In genomic region chr11:53800036-53800435, GRCm38 (mm10) we compare ENCODE assay signal across 24 mouse cellular contexts. TPM values are rescaled to one million over a fixed set of nuclear protein-coding genes. Genes with fewer than 3 reads are reported as not detected.
DNase-seq lines count a peak whose midpoint lies in the region; ATAC-seq and TF ChIP-seq lines count a peak whose summit lies in the region.
"Had no signal": no experiment of that assay in that cellular context is flagged by ENCODE, and none has a peak within 500 bp of the region (broad histone marks: within the 10 kb centered on the region; RNA-seq: fewer than 3 reads in every experiment).

No protein-coding gene starts in this region.

- H3K4me2 ChIP-seq in CH12.LX (ENCODE audit: insufficient read depth, low read depth, poor library complexity, severe bottlenecking): peak overlapping the region; percentile 14
- H3K4me2 ChIP-seq: embryonic facial prominence, embryonic 13.5 days; forebrain, embryonic 12.5 days; heart, embryonic 11.5 days; heart, embryonic 15.5 days; hindbrain, embryonic 14.5 days; intestine, embryonic 15.5 days had no signal

- H3K36me3 ChIP-seq in CH12.LX (replicated peaks in 1 of 2; ENCODE audit: control insufficient read depth in 1 of 2, insufficient read depth in 1 of 2, low read length in 1 of 2): no peaks in the 10 kb centered on the region
- no peaks in the 10 kb centered on the region for H3K36me3 ChIP-seq in ES-E14 (ENCODE audit: control insufficient read depth, insufficient read depth, low read length, poor library complexity, severe bottlenecking)
- H3K36me3 ChIP-seq in small intestine, adult 2 months (ENCODE audit: control insufficient read depth, insufficient read depth, low read length): no peaks in the 10 kb centered on the region
- H3K36me3 ChIP-seq: embryonic facial prominence, embryonic 13.5 days; forebrain, embryonic 12.5 days; heart, embryonic 15.5 days; intestine, embryonic 15.5 days had no signal

- DNase-seq in A20 (ENCODE audit: low read depth, low spot score): peak; percentile 44
- DNase-seq in CH12.LX (ENCODE audit: extremely low read depth): no peak
- DNase-seq in ES-E14 (ENCODE audit: low read depth, low spot score): peak; percentile 61
- DNase-seq in adipocyte (ENCODE audit: low spot score): no peak
- DNase-seq: adrenal gland, postnatal 14 days; B cell, adult 2 months; cerebellum, adult 11-12 months; cerebellum, adult 9-10 months; cerebellum, postnatal 25 days; forebrain, postnatal 0 days; gastrocnemius, postnatal 36 days; heart, adult 11 months; heart, postnatal 14 days; kidney, adult 18-20 months had no signal

- TF ChIP-seq CTCF in CH12.LX (conservative IDR thresholded peaks at IDR 0.05 in 1 of 2, IDR thresholded peaks at IDR 0.05 in 1 of 2; ENCODE audit: low read depth in 2 of 2, low read length in 2 of 2): no peak
- TF ChIP-seq CTCF in small intestine, adult 2 months (IDR thresholded peaks at IDR 0.05; ENCODE audit: extremely low read depth, insufficient read length, insufficient replicate concordance, low read depth, low read length): no peak

- in situ Hi-C loops in CH12.LX (cut with MboI; ENCODE audit: low pct_ligation_motif_present, low pct_unique_long_range_greater_than_20kb, low sequenced_read_pairs) (no loop called here), ES-E14 (cut with MboI; ENCODE audit: low sequenced_read_pairs in 2 of 2, unreplicated experiment in 2 of 2) (no loop called here)

- H3K4me1 ChIP-seq in CH12.LX (ENCODE audit: control insufficient read depth in 1 of 2, insufficient read depth in 2 of 2) (peaks cover 50 to 78% of the 10 kb centered on the region in 2 experiments), ES-E14 (ENCODE audit: control insufficient read depth in 2 of 2, insufficient read depth in 2 of 2, low read length in 2 of 2, poor library complexity in 1 of 2) (peaks cover 23 to 64% of the 10 kb centered on the region in 2 experiments)
- H3K4me1 ChIP-seq in small intestine, adult 2 months (ENCODE audit: control insufficient read depth, insufficient read depth, insufficient read length, low read length): peaks cover 71% of the 10 kb centered on the region

- H3K79me2 ChIP-seq in CH12.LX (replicated peaks; ENCODE audit: control insufficient read depth, extremely low read depth, insufficient read depth, poor library complexity, severe bottlenecking): no peaks in the 10 kb centered on the region

- no peaks in the 10 kb centered on the region for H3K27me3 ChIP-seq in CH12.LX (replicated peaks)
- no peaks in the 10 kb centered on the region for H3K27me3 ChIP-seq in small intestine, adult 2 months (ENCODE audit: control insufficient read depth, insufficient read depth, low read length)
- H3K27me3 ChIP-seq: embryonic facial prominence, embryonic 13.5 days; forebrain, embryonic 12.5 days; heart, embryonic 15.5 days; intestine, embryonic 15.5 days had no signal

- no peak for TF ChIP-seq RAD21 in CH12.LX (IDR thresholded peaks at IDR 0.05; ENCODE audit: low read depth, low read length)

- WGBS in small intestine, adult 2 months: 15% methylated on average over 4 of the region's 4 CpGs

- dilution Hi-C loops in CH12.LX (cut with MboI; ENCODE audit: extremely low pct_ligation_motif_present, extremely low pct_unique_long_range_greater_than_20kb, low sequenced_read_pairs): no loop called here

- H3K27ac ChIP-seq in CH12.LX (ENCODE audit: insufficient read depth, low read depth) (no peak overlapping the region), ES-E14 (ENCODE audit: insufficient read depth, low read depth, low read length, poor library complexity, severe bottlenecking) (peak overlapping the region; percentile 87)
- peak overlapping the region; percentile 45; the same call in 1 of the 2 replicates for H3K27ac ChIP-seq in small intestine, adult 2 months (ENCODE audit: insufficient read depth, low read depth, low read length)
- H3K27ac ChIP-seq: embryonic facial prominence, embryonic 13.5 days; forebrain, embryonic 12.5 days; heart, embryonic 15.5 days; hindbrain, embryonic 14.5 days; intestine, embryonic 15.5 days had no signal

- TF ChIP-seq POLR2A in CH12.LX (IDR thresholded peaks at IDR 0.05; ENCODE audit: low read depth, low read length): no peak
- no peak for TF ChIP-seq POLR2A in small intestine, adult 2 months (IDR thresholded peaks at IDR 0.05; ENCODE audit: low read depth, low read length)

- H3K9ac ChIP-seq in CH12.LX (ENCODE audit: insufficient read depth, low read depth): no peak overlapping the region
- H3K9ac ChIP-seq in ES-E14 (ENCODE audit: insufficient read depth, low read depth, low read length, poor library complexity, severe bottlenecking): no peak overlapping the region
- H3K9ac ChIP-seq: embryonic facial prominence, embryonic 13.5 days; forebrain, embryonic 12.5 days; forebrain, postnatal 0 days; heart, embryonic 15.5 days; hindbrain, embryonic 14.5 days; intestine, embryonic 15.5 days had no signal

- no peak for TF ChIP-seq EP300 in CH12.LX (IDR thresholded peaks at IDR 0.05; ENCODE audit: low read length)

- ATAC-seq in megakaryocyte-erythroid progenitor cell, adult 5-6 weeks (replicated peaks; ENCODE audit: low FRiP score, low TSS enrichment, poor library complexity, severe bottlenecking): no peak
- ATAC-seq: CD4-positive, CD25-positive, alpha-beta regulatory T cell, adult 4 months; forebrain, postnatal 0 days; intestine, embryonic 15.5 days had no signal

- H3K4me3 ChIP-seq in CH12.LX (replicated peaks in 1 of 3; ENCODE audit: low read depth in 2 of 3, low read length in 2 of 3, poor library complexity in 1 of 3): no peak overlapping the region
- no peak overlapping the region for H3K4me3 ChIP-seq in ES-E14 (ENCODE audit: insufficient read depth in 1 of 2, low read depth in 1 of 2, low read length in 2 of 2, poor library complexity in 1 of 2, severe bottlenecking in 1 of 2)
- no peak overlapping the region for H3K4me3 ChIP-seq in small intestine, adult 2 months (ENCODE audit: low read depth, low read length)
- H3K4me3 ChIP-seq: embryonic facial prominence, embryonic 13.5 days; forebrain, embryonic 12.5 days; heart, embryonic 15.5 days; intestine, embryonic 15.5 days had no signal

- H3K9me3 ChIP-seq in CH12.LX (replicated peaks; ENCODE audit: low read length): no peaks in the 10 kb centered on the region
- H3K9me3 ChIP-seq in ES-E14 (ENCODE audit: control insufficient read depth, insufficient read depth, low read depth, low read length): no peaks in the 10 kb centered on the region
- H3K9me3 ChIP-seq: embryonic facial prominence, embryonic 13.5 days; forebrain, embryonic 12.5 days; heart, embryonic 15.5 days; intestine, embryonic 15.5 days had no signal

TF ChIP-seq in CH12.LX, 34 proteins besides CTCF, POLR2A, EP300 and RAD21 (continues in another document):
- TF ChIP-seq E2F4 (IDR thresholded peaks at IDR 0.05; ENCODE audit: insufficient replicate concordance, low read depth, low read length) (no peak), GABPA (IDR thresholded peaks at IDR 0.05; ENCODE audit: insufficient replicate concordance, low read depth, low read length) (no peak), HCFC1 (IDR thresholded peaks at IDR 0.05; ENCODE audit: low read depth, low read length) (no peak), KAT2A (IDR thresholded peaks at IDR 0.05; ENCODE audit: insufficient replicate concordance, low read length) (no peak), POLR2AphosphoS2 (IDR thresholded peaks at IDR 0.05; ENCODE audit: low read depth, low read length) (no peak), PAX5 (IDR thresholded peaks at IDR 0.05; ENCODE audit: low read length) (no peak), CHD1 (IDR thresholded peaks at IDR 0.05; ENCODE audit: low read depth, low read length) (0 out of 2 replicates have a peak, but pooled peaks have one; percentile 30), MYC (IDR thresholded peaks at IDR 0.05; ENCODE audit: low read depth, low read length) (no peak)

TF ChIP-seq in ES-E14, 5 proteins besides CTCF, POLR2A, EP300 and RAD21:
- TF ChIP-seq ZC3H11A (IDR thresholded peaks at IDR 0.05; ENCODE audit: borderline replicate concordance, low read depth, low read length) (no peak), CHD2 (IDR thresholded peaks at IDR 0.05; ENCODE audit: low read depth, low read length) (no peak), MAFK (IDR thresholded peaks at IDR 0.05; ENCODE audit: insufficient read depth, low read depth, low read length) (no peak), HCFC1 (IDR thresholded peaks at IDR 0.05; ENCODE audit: borderline replicate concordance, insufficient read depth, low read length) (no peak), ZNF384 (IDR thresholded peaks at IDR 0.05; ENCODE audit: low read depth, low read length) (no peak)

RNA-seq across cellular contexts. Expression of gene Gm17334, which starts 27.0 kb away (rescaled TPM):
- total RNA-seq in CH12.LX (2012; rRNA removed): 0.71 and 0.72 TPM in 2 replicates
- not detected in 2 replicates for total RNA-seq in CH12.LX (2014; rRNA removed)
- polyA plus RNA-seq in CH12.LX (2012; ENCODE audit: insufficient read length, low read depth): 0.47 and 0.57 TPM in 2 replicates
- 0.22 and 0.53 TPM in 2 replicates for total RNA-seq in ES-E14 (2012; rRNA removed)
- polyA plus RNA-seq in small intestine, adult 2 months (2012; rRNA removed): 0.25 and 1.6 TPM in 2 replicates
- not detected in 2 replicates for total RNA-seq in megakaryocyte-erythroid progenitor cell, adult 5-6 weeks (2014; fragmentation: Nextera tagmentation)
- total RNA-seq in megakaryocyte-erythroid progenitor cell, adult 5-6 weeks (2017): 0.89 TPM in 1 of 2 replicates, not detected in the other
- total RNA-seq: heart, postnatal 14 days; MEL had no signal
- polyA plus RNA-seq: embryonic facial prominence, embryonic 13.5 days; forebrain, embryonic 12.5 days; forebrain, postnatal 0 days; heart, embryonic 15.5 days; hindbrain, embryonic 14.5 days had no signal

RNA-seq across cellular contexts. Expression of gene Irf1, which starts 30.2 kb away (rescaled TPM):
- total RNA-seq in CH12.LX (2012; rRNA removed) (46.4 and 64.9 TPM in 2 replicates), CH12.LX (2014; rRNA removed) (19.8 and 23.6 TPM in 2 replicates), ES-E14 (2012; rRNA removed) (28.0 and 40.1 TPM in 2 replicates)
- 17.8 and 18.2 TPM in 2 replicates for polyA plus RNA-seq in CH12.LX (2012; ENCODE audit: insufficient read length, low read depth)
- polyA plus RNA-seq in small intestine, adult 2 months (2012; rRNA removed): 93.3 and 233 TPM in 2 replicates
- total RNA-seq in megakaryocyte-erythroid progenitor cell, adult 5-6 weeks (2014; fragmentation: Nextera tagmentation): 3.1 and 4.4 TPM in 2 replicates
- 39.2 and 50.6 TPM in 2 replicates for total RNA-seq in megakaryocyte-erythroid progenitor cell, adult 5-6 weeks (2017)

RNA-seq across cellular contexts. Expression of gene Gm12216, which starts 59.0 kb away (rescaled TPM):
- total RNA-seq in CH12.LX (2012; rRNA removed) (0.88 and 2.7 TPM in 2 replicates), CH12.LX (2014; rRNA removed) (0.73 and 0.77 TPM in 2 replicates), ES-E14 (2012; rRNA removed) (0.27 TPM in 1 of 2 replicates, not detected in the other)
- 0.56 and 1.1 TPM in 2 replicates for polyA plus RNA-seq in CH12.LX (2012; ENCODE audit: insufficient read length, low read depth)
- 5.8 and 12.4 TPM in 2 replicates for polyA plus RNA-seq in small intestine, adult 2 months (2012; rRNA removed)
- 5.5 and 12.6 TPM in 2 replicates for total RNA-seq in megakaryocyte-erythroid progenitor cell, adult 5-6 weeks (2014; fragmentation: Nextera tagmentation)
- total RNA-seq in megakaryocyte-erythroid progenitor cell, adult 5-6 weeks (2017): 1.5 TPM in 1 of 2 replicates, not detected in the other
- total RNA-seq: forebrain, postnatal 0 days; MEL had no signal
- polyA plus RNA-seq: embryonic facial prominence, embryonic 13.5 days; forebrain, embryonic 12.5 days; heart, embryonic 11.5 days; hindbrain, embryonic 14.5 days had no signal

Comparison
In these comparisons a context has a peak if more than half of its experiments do, and no peak if none do; other contexts are left out.
1. DNase-seq: peak in A20 (single experiment) and ES-E14 (single experiment); none in CH12.LX (single experiment) and adipocyte (single experiment).